Mouse (Mus musculus) cortical plate, adult 2 months (tissue): ENCODE results near the gene B3galt6. TPM values are rescaled to one million over a fixed set of nuclear protein-coding genes. Genes with fewer than 3 reads are reported as not detected.
A peak's percentile ranks its signal among the peaks of the same experiment; 100 is the strongest.

Source experiments
- H3K27ac ChIP-seq: fragments of 200-500 bp; 2 replicates; pipeline ENCODE4 v1.5.1; 2012; ENCODE audit warnings: low read length, control low read depth, inconsistent platforms; ENCODE audit not compliant: insufficient read depth
- H3K4me1 ChIP-seq: fragments of 200-500 bp; 2 replicates; pipeline ENCODE4 v1.6.1; 2011; ENCODE audit warnings: low read length; ENCODE audit not compliant: control insufficient read depth, insufficient read depth
- H3K4me3 ChIP-seq: fragments of 200-500 bp; 2 replicates; pipeline ENCODE4 v1.5.1; 2011; ENCODE audit warnings: mild to moderate bottlenecking, low read length, control low read depth; ENCODE audit not compliant: insufficient read depth
- CTCF ChIP-seq: fragments of 200-500 bp; IDR thresholded peaks from 2 replicates; pipeline ENCODE4 v1.5.1; 2011; ENCODE audit warnings: mild to moderate bottlenecking, control low read depth, low read length; ENCODE audit not compliant: insufficient read depth; ENCODE audit errors: extremely low read depth
- POLR2A ChIP-seq: fragments of 200-500 bp; IDR thresholded peaks from 2 replicates; pipeline ENCODE4 v1.6.1; 2011; ENCODE audit warnings: mild to moderate bottlenecking, low read length, control low read depth; ENCODE audit not compliant: insufficient read depth; ENCODE audit errors: extremely low read depth
- polyA plus RNA-seq: library from polyadenylated mRNA; depleted of rRNA; stranded (reverse); fragments of >200 nt; gene quantifications from 2 replicates; pipeline ENCODE4 v1.2.3, GENCODE M21; 2012

The B3galt6 gene
- polyA plus RNA-seq, 1 experiment: 8.9 TPM

DNA sequence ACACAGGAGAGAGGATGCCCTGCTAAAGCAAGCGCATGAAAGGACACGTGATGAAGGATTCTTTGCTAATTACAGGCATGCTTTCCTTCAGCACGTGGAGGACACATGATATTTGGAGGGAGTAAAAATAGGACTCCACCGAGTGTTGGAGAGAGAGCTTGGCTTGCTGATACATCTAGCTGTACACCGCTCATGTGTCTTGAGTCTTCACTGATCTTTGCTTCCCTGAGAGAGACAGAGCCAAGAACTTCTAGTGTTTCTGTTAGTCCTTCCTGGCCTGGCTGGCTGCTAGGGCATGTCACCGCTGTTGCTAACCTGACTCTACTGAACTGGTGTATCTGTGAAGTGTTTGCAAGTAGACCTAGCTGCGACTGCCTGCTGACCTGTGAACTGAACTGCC lies 31.7 kb upstream of the B3galt6 start:
- peaks cover 3% of the 10 kb centered on the region; the same call in 1 of the 2 replicates for H3K4me1 ChIP-seq
- no peak overlapping the region for H3K4me3 ChIP-seq
- H3K27ac ChIP-seq: no peak overlapping the region
- no peak for TF ChIP-seq POLR2A
- no peak for TF ChIP-seq CTCF

GRCm38 (mm10) chr4:156023520-156023919 lies 31.1 kb upstream of the B3galt6 start:
- Histone ChIP-seq H3K4me3 (no peak overlapping the region), H3K27ac (no peak overlapping the region), H3K4me1 (peaks cover 3% of the 10 kb centered on the region; the same call in 1 of the 2 replicates)
- no peak for TF ChIP-seq CTCF
- TF ChIP-seq POLR2A: no peak

GRCm38 (mm10) chr4:156021942-156022419 lies 29.5 kb upstream of the B3galt6 start:
- Histone ChIP-seq H3K4me1 (peaks cover 3% of the 10 kb centered on the region; the same call in 1 of the 2 replicates), H3K4me3 (no peak overlapping the region), H3K27ac (no peak overlapping the region)
- no peak for TF ChIP-seq POLR2A
- no peak for TF ChIP-seq CTCF

DNA sequence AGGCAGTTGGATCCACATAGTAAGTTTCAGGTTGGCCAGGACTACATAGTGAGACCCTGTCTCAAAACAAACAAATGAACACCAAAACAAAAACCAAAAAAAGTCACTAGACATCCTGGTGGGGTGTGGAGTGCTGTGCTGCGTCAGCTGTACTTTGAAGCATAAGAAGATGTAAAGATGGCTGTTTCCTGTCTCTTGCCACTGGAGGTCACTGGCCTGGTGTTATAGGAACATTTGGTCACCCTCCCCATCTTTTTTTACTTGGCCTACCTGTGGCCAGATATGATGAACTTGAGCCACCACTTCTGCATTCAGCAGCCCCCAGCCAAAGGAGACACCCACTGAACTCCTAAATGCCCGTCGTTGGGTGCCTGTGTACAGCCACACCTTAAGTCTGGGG lies 28.9 kb upstream of the B3galt6 start:
- Histone ChIP-seq H3K4me1 (peaks cover 2% of the 10 kb centered on the region; the same call in 1 of the 2 replicates), H3K4me3 (no peak overlapping the region), H3K27ac (no peak overlapping the region)
- TF ChIP-seq POLR2A: no peak
- no peak for TF ChIP-seq CTCF

DNA sequence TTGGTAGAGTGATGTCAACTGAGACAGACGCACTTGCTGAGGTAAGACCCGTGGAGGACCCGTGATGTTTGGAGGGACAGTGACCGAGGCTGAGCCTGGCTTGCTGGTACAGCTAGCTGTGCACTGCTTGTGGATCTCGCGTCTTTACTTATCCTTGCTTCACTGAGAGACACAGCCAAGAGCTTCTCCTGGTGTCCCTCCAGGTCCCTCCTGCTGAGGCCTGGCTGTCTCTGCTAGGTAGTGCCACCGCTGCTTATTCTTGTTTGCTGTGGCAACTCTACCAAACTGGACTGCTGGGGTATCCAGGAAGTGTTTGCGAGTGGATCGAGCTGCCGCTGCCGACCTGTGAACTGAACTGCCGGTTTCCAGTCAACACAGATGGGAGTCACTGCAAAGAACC lies 27.3 kb upstream of the B3galt6 start:
- H3K4me1 ChIP-seq: no peaks in the 10 kb centered on the region
- no peak overlapping the region for H3K27ac ChIP-seq
- H3K4me3 ChIP-seq: no peak overlapping the region
- TF ChIP-seq CTCF (no peak), POLR2A (no peak)

GRCm38 (mm10) chr4:156014436-156014835 lies 22.0 kb upstream of the B3galt6 start:
- no peak overlapping the region for H3K27ac ChIP-seq
- TF ChIP-seq POLR2A: no peak
- TF ChIP-seq CTCF: no peak
- H3K4me1 ChIP-seq: no peaks in the 10 kb centered on the region
- no peak overlapping the region for H3K4me3 ChIP-seq

GRCm38 (mm10) chr4:156013637-156014036 lies 21.2 kb upstream of the B3galt6 start, which contains the start of gene Tnfrsf4:
TSS of gene Tnfrsf4 (plus strand) at chr4:156013843.
- Histone ChIP-seq H3K4me1 (no peaks in the 10 kb centered on the region), H3K4me3 (no peak within 1 kb of the TSS), H3K27ac (no peak within 1 kb of the TSS)
- no peak for TF ChIP-seq CTCF
- TF ChIP-seq POLR2A: 0 out of 2 replicates have a peak, but pooled peaks have one; percentile 22

- Histone ChIP-seq H3K4me3 (no peak overlapping the region), H3K4me1 (no peaks in the 10 kb centered on the region), H3K27ac (no peak overlapping the region)
- TF ChIP-seq POLR2A: no peak
- TF ChIP-seq CTCF: no peak
Observed at GRCm38 (mm10) chr4:156008369-156008768, 15.9 kb upstream of the B3galt6 start.

DNA sequence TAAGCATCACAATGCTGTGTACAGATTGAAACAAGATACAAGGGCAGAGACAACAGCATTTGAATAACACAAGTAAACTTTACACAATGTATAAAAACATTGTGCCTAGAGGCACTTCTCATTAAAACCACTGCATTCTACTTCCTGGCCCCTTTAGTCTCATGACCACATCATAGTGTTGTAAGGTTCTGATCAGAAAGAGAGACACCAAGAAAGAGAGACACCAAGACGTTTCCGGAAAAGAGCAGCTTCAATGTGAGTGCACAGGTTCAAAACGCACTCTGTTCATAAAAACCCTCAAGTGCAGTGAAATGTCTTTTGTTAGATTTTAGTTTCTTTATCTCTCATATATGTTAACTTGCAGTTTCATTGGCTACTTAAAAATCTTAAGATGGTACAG lies 11.7 kb upstream of the B3galt6 start:
- Histone ChIP-seq H3K4me3 (no peak overlapping the region), H3K27ac (no peak overlapping the region), H3K4me1 (no peaks in the 10 kb centered on the region)
- TF ChIP-seq POLR2A (no peak), CTCF (no peak)

DNA sequence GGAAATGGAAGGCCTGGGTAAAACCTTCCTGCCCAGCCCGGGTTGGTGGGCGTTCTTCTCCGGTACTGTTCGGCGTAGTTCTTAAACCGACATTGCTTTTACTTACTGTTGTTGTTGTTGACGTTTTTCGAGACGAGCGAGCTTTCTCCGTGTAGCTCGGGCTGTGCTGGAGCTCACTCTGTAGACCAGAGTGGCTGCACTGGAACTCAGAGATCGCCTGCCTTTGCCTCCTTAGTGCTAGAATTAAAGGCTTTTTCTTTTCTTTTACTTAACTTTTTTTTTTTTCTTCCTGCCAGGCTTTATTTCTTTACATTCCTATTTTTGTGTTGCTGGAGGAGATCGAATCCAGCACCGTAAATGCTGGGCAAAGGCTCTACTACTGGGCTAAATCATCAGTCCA lies 1.2 kb upstream of the B3galt6 start:
- Histone ChIP-seq H3K4me1 (peaks cover 8% of the 10 kb centered on the region), H3K4me3 (peak overlapping the region; percentile 75), H3K27ac (peak overlapping the region; percentile 34)
- TF ChIP-seq POLR2A (no peak), CTCF (no peak)

DNA sequence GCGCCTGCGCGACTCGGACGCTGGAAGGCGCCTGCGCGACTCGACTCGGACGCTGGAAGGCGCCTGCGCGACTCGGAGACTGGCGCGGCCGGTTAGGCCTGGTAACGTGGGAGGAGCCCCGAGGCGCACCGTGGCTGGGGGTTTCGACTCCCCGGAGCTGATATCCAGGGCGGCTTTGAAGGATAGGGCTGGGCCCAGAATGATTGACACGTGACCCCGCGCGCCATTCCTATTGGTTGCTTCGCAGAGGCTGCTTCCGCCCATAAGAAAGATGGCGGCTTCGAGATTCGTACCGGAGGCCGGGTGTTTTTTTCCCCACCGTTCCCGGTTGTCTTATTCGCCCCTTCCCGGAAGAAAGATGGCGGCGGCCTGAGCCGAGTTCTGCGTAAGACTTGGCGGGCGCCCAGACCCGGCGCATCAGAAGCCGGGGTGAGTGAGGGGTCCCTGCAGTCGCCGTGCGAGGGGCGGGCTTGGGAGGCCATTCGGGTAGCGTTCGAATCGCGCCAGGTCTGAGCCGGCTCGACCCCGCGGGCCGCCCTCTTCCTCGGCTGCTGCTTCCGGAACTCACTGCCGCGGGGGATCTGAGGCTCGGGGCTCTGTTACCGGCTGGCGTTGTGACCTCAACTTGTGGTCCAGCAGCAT lies 578 bp upstream of the B3galt6 start:
- Histone ChIP-seq H3K4me3 (peak overlapping the region; percentile 75), H3K4me1 (peaks cover 8% of the 10 kb centered on the region), H3K27ac (peak overlapping the region; percentile 86)
- no peak for TF ChIP-seq CTCF
- peak; percentile 51 for TF ChIP-seq POLR2A
